Mouse (Mus musculus): ENCODE results near the gene Ubap1l. TPM values are rescaled to one million over a fixed set of nuclear protein-coding genes. Genes with fewer than 3 reads are reported as not detected.

Gene Ubap1l
- polyA plus RNA-seq, 1 experiment from 2014 or later = 0.73 TPM

DNA sequence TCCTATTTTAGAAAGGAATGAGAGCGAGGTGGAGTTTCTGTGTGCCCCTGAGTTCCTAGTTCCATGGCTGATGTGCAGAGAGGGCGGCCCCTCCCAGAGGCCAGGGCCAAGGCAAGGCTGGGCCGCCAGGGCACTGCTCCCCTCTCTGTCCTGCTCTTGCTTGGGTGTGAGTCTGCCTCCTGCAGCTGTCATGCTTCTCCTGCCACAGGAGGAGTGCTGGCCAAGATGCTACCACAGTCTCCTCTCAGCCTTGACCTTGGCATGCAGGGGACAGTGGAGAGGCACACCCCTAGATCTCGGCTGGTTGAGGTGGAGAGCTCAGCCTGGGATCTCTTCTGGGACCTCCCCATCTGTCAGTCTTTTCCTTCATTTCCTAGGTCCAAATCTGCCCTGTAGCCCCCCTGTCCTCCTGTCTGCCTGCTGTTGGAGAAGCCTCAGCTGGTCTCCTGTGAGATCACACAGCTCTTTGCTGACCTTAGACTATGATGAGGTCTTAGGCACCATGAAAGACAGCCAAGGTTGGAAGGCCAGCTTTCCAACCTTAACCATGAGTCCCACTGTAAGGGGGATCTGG is 20.3 kb downstream of the Ubap1l start:
- ATAC-seq (ENCODE audit: low FRiP score) = no peak
- WGBS = 87% methylated on average over 4 of the region's 4 CpGs

DNA sequence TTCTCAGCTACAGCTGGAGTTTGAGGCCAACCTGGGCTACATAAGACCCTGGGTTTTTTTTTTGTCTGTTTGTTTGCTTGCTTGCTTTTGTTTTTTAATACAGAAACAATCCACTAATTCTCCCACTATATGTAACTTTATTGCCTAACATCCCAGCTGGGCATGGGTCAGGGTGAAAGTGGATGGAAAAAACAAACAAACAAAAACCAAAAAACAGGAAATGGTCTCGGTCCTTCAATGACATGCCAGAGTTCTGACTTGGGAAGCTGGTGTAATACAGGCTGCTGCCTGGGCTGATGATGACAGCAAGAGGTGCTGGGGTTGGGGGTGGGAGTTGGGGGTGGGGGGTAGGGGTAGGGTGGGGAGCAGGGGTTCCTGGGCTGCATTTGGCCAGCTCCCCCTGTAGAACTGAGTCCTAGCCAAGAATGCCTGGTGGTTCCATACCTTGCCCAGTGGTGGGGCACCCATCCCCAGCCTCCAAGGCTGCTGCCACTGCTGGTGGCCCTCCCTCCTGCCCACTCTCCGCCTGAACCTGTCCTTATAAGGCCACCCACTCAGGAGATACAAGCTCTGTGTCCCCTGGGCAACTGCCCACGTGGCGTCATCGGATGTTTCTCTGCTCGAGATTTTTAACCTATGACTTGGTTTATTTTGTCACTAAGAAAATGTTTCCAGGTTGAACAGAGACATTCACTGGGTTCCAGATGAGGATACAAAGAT is 21.4 kb downstream of the Ubap1l start:
- 82% methylated on average over 6 of the region's 6 CpGs for WGBS
- H3K9me3 ChIP-seq = no peaks in the 10 kb centered on the region
- no peaks in the 10 kb centered on the region; the same call in 1 of the 2 replicates for H3K4me1 ChIP-seq
- no peak overlapping the region for H3K27ac ChIP-seq
- H3K4me2 ChIP-seq = no peak overlapping the region
- H3K36me3 ChIP-seq (replicated peaks) = 0 out of 2 replicates have a peak, but pooled peaks cover 4% of the 10 kb centered on the region
- H3K9ac ChIP-seq = no peak overlapping the region
- no peak overlapping the region for H3K4me3 ChIP-seq (replicated peaks)
- 0 out of 2 replicates have a peak, but pooled peaks cover under 1% of the 10 kb centered on the region for H3K27me3 ChIP-seq
- ATAC-seq (ENCODE audit: low FRiP score) = no peak

More for the DNA sequence above, 20.3 kb downstream of the Ubap1l start:
- Histone ChIP-seq H3K27ac (no peak overlapping the region), H3K4me1 (no peaks in the 10 kb centered on the region; the same call in 1 of the 2 replicates), H3K36me3 (replicated peaks) (0 out of 2 replicates have a peak, but pooled peaks cover 4% of the 10 kb centered on the region), H3K9ac (no peak overlapping the region), H3K4me2 (no peak overlapping the region), H3K4me3 (replicated peaks) (no peak overlapping the region), H3K9me3 (no peaks in the 10 kb centered on the region), H3K27me3 (no peaks in the 10 kb centered on the region)

DNA sequence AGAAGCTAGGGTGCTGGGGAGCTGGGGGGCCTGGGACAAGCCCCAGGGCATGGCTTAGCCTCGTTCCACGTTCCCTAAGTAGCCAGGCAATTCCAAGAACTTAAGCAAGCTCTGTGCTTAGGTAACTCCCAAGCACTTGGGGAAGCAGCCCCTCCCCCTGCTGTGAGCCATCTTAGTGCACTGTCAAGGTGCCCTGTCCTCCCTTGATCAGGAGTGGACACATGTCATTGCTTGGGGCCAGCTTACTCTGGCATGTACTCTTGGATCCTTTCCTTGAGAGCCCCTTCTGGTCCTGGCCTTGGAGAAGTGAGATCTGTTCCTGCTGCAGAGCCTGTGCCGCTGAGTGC is 21.9 kb downstream of the Ubap1l start:
- 0 out of 2 replicates have a peak, but pooled peaks cover 3% of the 10 kb centered on the region for H3K27me3 ChIP-seq
- no peak overlapping the region for H3K4me3 ChIP-seq (replicated peaks)
- no peak overlapping the region for H3K4me2 ChIP-seq
- H3K4me1 ChIP-seq = no peaks in the 10 kb centered on the region; the same call in 1 of the 2 replicates
- 0 out of 2 replicates have a peak, but pooled peaks cover 3% of the 10 kb centered on the region for H3K36me3 ChIP-seq (replicated peaks)
- no peaks in the 10 kb centered on the region for H3K9me3 ChIP-seq
- WGBS = 71% methylated on average over 3 of the region's 3 CpGs
- ATAC-seq (ENCODE audit: low FRiP score) = no peak
- H3K9ac ChIP-seq = no peak overlapping the region
- H3K27ac ChIP-seq = no peak overlapping the region

DNA sequence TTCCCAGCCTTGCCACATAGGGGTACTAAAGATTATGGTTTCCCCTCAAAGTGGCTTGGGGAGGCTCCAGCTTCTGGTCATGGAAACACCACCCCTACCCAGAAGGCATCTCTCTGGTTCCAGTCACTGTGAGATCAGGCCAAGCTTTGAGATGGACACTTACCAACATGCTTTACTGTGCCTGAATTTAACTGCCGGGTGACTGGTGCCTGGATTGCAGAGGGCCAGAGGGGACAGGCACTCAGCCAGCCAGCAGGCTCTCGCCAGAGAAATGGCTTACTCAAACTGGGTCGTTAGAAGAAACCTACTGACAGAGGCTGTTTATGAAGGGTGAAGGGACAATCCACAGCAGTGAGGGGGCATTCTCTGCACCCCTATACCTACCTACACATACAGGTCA is 23.4 kb downstream of the Ubap1l start:
- Histone ChIP-seq H3K9me3 (no peaks in the 10 kb centered on the region), H3K27ac (no peak overlapping the region), H3K4me2 (no peak overlapping the region), H3K4me3 (replicated peaks) (no peak overlapping the region), H3K36me3 (replicated peaks) (no peaks in the 10 kb centered on the region), H3K27me3 (peaks cover 10% of the 10 kb centered on the region), H3K4me1 (no peaks in the 10 kb centered on the region; the same call in 1 of the 2 replicates), H3K9ac (no peak overlapping the region)
- no peak for ATAC-seq (ENCODE audit: low FRiP score)
- 64% methylated on average over 3 of the region's 3 CpGs for WGBS

DNA sequence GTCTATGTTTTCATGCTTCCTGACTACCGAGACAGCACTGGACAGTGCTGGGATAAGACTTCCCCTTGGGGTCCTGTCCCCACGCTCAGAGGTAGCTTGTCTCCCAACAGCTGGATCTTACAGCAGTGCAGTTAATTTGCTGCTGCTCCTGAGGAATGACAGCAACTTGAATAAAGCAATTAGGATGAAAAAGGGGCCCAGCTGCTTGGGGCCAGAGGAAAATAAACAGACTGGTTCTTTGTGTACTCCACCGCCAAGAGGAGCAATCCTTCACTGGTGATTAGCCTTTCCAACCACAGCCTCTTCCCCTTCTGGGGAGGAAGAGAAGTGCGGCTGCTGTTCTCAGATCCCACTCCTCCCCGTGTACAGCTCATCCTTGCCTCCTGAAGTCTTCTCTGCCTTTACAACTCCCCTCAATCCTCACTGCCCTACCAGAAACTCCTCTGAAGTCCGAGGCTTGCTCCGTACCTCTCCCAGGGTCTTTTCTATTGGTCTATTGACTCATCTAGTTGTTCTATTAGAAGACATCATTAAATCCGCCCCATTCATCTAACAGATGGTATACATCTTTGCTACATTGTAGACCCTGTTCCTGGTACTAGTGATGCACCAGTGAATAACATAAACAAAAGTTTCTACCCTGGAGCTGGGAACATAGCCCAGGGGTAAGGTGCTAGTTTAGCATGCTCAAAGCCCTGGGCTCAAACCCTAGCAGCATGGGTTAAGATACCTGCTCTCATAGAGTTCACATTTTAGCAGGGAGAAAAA is 25.7 kb downstream of the Ubap1l start:
- 38% methylated on average over 8 of the region's 8 CpGs for WGBS
- no peaks in the 10 kb centered on the region for H3K36me3 ChIP-seq (replicated peaks)
- H3K9me3 ChIP-seq = peaks cover 6% of the 10 kb centered on the region; the same call in 1 of the 2 replicates
- no peak overlapping the region for H3K4me3 ChIP-seq (replicated peaks)
- peaks cover 5% of the 10 kb centered on the region for H3K4me1 ChIP-seq
- H3K27ac ChIP-seq = no peak overlapping the region
- ATAC-seq (ENCODE audit: low FRiP score) = no peak
- peaks cover 33% of the 10 kb centered on the region for H3K27me3 ChIP-seq
- no peak overlapping the region for H3K4me2 ChIP-seq
- H3K9ac ChIP-seq = no peak overlapping the region

DNA sequence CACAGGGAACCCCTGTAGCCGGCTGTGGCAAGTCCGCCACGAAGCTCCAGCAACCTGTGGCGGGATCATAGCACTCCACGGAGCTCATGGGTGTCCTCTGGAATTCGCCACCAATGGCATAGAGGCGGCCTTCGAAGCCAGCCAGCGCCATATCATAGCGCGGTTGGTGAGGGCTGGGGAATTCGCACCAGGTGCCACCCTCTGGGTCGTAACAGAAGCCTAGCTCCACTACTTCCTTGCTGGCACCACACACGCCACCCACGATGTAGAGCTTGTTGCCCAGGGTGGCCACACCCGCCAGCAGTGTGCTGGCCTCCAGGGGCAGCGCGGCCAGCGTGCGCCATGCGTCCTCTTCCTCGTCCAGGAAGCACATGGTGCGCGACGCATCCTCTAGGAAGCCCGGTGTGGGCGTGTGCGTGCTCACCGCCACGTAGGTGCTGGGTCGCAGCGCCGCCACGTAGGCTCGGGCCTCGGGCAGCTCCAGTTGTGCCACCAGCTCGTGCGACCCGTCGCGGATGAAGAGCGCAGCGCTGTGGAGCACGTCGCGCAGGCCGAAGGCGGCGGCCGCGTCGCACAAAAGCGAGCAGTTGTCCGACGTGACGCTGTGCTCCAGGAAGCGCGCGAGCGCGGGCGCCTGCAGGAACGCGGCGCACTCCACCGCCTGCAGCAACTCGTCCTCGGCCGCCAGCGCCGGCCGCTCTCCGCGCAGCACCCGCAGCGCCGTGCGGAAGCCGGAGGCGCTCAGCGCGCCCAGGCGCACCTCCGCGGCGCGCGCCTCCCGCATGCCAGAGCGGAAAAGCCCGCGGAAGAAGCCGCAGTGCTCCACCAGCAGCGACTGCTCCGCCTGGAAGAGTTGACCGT is 30.1 kb downstream of the Ubap1l start:
- peak overlapping the region; percentile 54 for H3K4me2 ChIP-seq
- peaks cover 63% of the 10 kb centered on the region for H3K27me3 ChIP-seq
- peak; percentile 41 for ATAC-seq (ENCODE audit: low FRiP score)
- WGBS = 18% methylated on average over 96 of the region's 96 CpGs
- peaks cover 6% of the 10 kb centered on the region; the same call in 1 of the 2 replicates for H3K9me3 ChIP-seq
- H3K27ac ChIP-seq = no peak overlapping the region
- H3K9ac ChIP-seq = peak overlapping the region; percentile 3; the same call in 1 of the 2 replicates
- no peaks in the 10 kb centered on the region for H3K36me3 ChIP-seq (replicated peaks)
- H3K4me1 ChIP-seq = peaks cover 5% of the 10 kb centered on the region
- peak overlapping the region; percentile 40 for H3K4me3 ChIP-seq (replicated peaks)

DNA sequence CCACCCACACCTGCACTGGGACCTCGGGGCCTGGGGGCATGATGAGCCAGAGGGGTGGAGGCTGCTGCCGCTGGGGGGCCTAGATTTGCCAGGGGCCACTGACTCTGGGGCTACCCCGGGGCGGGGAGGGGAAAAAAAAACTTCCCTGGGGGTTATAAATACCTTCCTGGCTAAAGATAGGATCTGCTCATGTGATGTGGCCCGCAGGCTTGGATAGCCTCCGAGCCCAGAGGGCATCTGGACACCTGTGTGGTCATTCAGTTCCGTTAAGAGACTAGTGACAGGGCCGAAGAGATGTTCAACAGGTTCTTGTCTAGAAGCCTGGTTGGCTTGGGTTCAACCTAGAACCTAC is 30.7 kb downstream of the Ubap1l start, which contains the start of gene Kbtbd13:
Gene Kbtbd13 (minus strand): TSS at position 40 of the 352 bp plus-strand sequence.
- H3K4me2 ChIP-seq = peak within 1 kb of the TSS; percentile 54
- no peaks in the 10 kb centered on the region for H3K36me3 ChIP-seq (replicated peaks)
- peaks cover 6% of the 10 kb centered on the region; the same call in 1 of the 2 replicates for H3K9me3 ChIP-seq
- H3K27me3 ChIP-seq = peaks cover 63% of the 10 kb centered on the region
- WGBS = 44% methylated on average over 8 of the region's 8 CpGs
- ATAC-seq (ENCODE audit: low FRiP score) = no peak
- peak within 1 kb of the TSS; percentile 40 for H3K4me3 ChIP-seq (replicated peaks)
- H3K9ac ChIP-seq = peak within 1 kb of the TSS; percentile 3; the same call in 1 of the 2 replicates
- H3K4me1 ChIP-seq = peaks cover 5% of the 10 kb centered on the region
- H3K27ac ChIP-seq = no peak within 1 kb of the TSS

DNA sequence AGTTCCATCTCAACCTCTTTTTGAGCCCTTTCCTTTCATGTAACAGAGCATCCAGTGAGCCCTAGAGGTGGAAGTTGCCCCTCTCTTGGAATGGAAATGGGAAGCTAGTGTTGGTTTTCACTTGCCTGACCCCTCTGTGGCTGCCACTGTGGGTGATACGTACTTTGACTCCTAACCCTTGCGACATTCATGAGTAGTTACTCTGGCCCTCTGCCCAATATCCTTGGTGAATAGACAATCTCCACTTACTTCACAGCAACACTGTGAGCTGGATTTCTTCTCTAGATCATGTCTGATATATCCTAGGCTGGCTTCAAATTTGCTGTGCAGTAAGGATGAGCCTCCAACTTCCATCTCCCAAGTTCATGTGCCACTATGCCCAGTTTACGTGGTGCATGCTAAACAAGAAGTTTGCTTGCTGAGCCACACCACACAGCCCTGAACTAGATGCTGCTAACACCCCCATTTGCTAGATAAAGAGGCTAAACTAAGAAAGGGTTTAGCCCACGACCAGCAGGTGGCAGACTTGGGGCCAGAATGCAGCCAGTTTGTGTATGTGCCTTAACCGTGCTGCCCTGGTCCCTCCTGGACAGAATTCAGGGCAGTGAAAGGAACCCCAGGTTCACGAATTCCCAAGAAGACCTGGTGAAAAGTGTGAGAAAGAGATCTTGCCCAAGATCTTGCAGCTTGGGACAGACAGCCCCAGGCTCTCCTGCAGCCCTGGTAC is 32.0 kb downstream of the Ubap1l start:
- Histone ChIP-seq H3K27me3 (peaks cover 60% of the 10 kb centered on the region), H3K9ac (no peak overlapping the region), H3K4me3 (replicated peaks) (no peak overlapping the region), H3K9me3 (peaks cover 6% of the 10 kb centered on the region; the same call in 1 of the 2 replicates), H3K36me3 (replicated peaks) (no peaks in the 10 kb centered on the region), H3K4me2 (no peak overlapping the region), H3K4me1 (peaks cover 5% of the 10 kb centered on the region), H3K27ac (no peak overlapping the region)
- no peak for ATAC-seq (ENCODE audit: low FRiP score)
- 28% methylated on average over 6 of the region's 6 CpGs for WGBS

DNA sequence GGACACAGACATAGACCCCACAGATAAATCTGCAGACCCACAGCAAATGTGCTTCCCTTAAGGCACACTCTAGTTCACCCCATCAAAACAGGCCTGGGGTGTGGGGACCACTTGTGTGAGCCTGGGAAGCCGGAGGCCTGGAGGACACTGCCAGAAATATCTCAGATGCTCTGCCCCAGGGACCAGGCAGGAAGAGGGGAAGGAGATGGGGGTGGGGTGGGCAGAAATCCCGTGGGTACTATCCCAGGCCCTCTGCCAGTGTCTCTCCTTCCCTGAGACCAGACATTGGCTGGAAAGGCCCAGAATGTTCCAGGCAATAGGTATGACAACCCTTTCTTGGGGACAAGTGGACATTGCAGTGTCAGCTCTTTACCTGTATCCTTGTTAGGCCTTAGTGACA is 32.8 kb downstream of the Ubap1l start:
- 64% methylated on average over 2 of the region's 2 CpGs for WGBS
- Histone ChIP-seq H3K36me3 (replicated peaks) (no peaks in the 10 kb centered on the region), H3K27me3 (peaks cover 60% of the 10 kb centered on the region), H3K4me1 (peaks cover 11% of the 10 kb centered on the region), H3K9ac (no peak overlapping the region), H3K9me3 (peaks cover 6% of the 10 kb centered on the region; the same call in 1 of the 2 replicates), H3K4me2 (no peak overlapping the region), H3K4me3 (replicated peaks) (no peak overlapping the region), H3K27ac (no peak overlapping the region)
- ATAC-seq (ENCODE audit: low FRiP score) = no peak

DNA sequence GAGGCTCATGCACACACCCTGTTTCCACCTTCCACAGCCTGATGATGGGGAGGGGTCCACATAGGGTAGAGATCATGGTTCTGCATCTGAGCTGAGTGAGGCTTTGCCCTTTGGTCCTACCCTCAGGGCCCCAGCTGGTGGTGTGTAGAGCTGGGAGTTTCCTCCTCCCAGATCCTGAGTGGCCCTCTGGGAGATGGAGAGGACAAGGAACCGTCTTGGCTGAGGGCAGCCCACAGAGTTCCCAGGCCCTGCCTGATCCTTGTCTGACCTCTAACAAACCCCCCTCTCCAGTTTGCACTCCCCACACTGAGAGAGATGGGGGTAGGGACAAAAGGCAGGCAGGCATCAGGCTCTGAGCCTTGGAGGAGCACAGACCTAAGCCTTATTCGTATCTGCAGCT is 33.5 kb downstream of the Ubap1l start:
- ATAC-seq (ENCODE audit: low FRiP score) = no peak
- Histone ChIP-seq H3K27me3 (peaks cover 60% of the 10 kb centered on the region), H3K36me3 (replicated peaks) (no peaks in the 10 kb centered on the region), H3K4me1 (peaks cover 15% of the 10 kb centered on the region), H3K9me3 (peaks cover 6% of the 10 kb centered on the region; the same call in 1 of the 2 replicates), H3K9ac (no peak overlapping the region), H3K4me2 (no peak overlapping the region), H3K27ac (no peak overlapping the region), H3K4me3 (replicated peaks) (no peak overlapping the region)
- 73% methylated on average over 2 of the region's 2 CpGs for WGBS

DNA sequence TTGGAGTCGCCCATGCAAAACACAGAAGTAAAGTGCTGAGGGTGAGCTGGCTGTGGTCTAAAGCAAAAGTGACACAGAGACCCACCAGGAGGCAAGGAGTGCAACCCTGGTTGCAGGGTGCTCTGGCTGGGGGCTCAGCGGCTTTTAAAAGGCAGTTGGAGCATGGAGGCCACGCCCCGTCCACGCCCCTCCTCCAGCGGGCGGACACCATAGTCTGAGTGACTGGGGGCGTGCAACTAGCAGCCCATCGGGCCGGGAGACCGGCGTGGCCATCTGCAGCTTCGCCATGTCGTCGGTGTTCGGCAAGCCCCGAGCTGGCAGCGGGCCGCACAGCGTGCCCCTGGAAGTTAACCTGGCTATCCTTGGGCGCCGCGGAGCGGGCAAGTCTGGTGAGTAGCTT is 37.4 kb downstream of the Ubap1l start, which contains the start of gene Rasl12:
Gene Rasl12 (plus strand): TSS at position 228 of the 400 bp plus-strand sequence.
- H3K27ac ChIP-seq = no peak within 1 kb of the TSS
- H3K4me2 ChIP-seq = peak within 1 kb of the TSS; percentile 69
- H3K9me3 ChIP-seq = no peaks in the 10 kb centered on the region
- WGBS = under 1% methylated on average over 23 of the region's 24 CpGs
- ATAC-seq (ENCODE audit: low FRiP score) = peak; percentile 86
- H3K27me3 ChIP-seq = peaks cover 21% of the 10 kb centered on the region
- H3K36me3 ChIP-seq (replicated peaks) = no peaks in the 10 kb centered on the region
- H3K4me3 ChIP-seq (replicated peaks) = peak within 1 kb of the TSS; percentile 48
- H3K9ac ChIP-seq = peak within 1 kb of the TSS; percentile 60
- peaks cover 10% of the 10 kb centered on the region for H3K4me1 ChIP-seq

Measured in forebrain, embryonic 12.5 days (tissue).